Mouse (Mus musculus): ENCODE measurements around the gene Prdx5. TPM values are rescaled to one million over a fixed set of nuclear protein-coding genes. Genes with fewer than 3 reads are reported as not detected.

Prdx5 gene
- polyA plus RNA-seq (2014; fragmentation: Illumina TruSeq; extraction: RNeasy Lipid Tissue Mini Kit (QIAGEN cat#74804); ENCODE audit: low read depth, low replicate concordance) = 608 TPM

DNA sequence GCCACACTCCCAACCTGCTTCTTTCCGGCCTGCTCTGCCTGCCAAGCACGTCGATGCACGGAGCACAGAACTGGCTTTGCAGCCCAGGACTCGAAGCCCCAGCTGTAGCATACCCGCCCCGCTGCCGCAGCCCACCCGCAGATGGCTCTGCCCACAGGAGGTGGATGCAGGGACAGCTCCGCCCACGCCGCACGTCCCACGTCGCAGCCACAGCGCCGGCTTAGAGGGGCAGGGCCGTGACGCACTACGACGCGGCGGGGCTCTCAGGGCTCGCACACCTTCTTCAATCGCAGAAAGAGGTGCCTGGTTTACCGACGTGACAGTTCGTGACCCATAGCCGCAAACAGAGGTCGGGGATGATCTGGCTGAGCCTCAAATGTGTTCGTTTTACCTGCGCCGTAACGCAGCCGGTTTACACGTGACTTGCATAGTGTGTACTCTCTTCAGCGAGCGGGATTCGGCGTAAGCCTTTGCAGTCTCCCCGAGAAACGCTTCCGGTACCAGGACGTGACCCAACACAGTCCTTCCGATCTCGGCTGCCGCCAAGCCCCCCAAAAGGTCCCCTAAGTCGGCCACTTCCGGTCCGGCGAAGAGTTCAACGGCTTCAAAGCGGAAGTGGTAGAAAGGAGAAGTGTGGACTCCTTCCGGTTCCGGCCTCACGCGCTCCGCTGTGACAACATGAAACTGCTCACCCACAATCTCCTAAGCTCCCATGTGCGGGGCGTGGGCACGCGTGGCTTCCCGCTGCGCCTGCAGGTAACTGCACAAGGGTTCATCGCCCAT, at the start of gene Prdx5, which contains the start of gene Trmt112:
TSS of gene Prdx5 (minus strand) at position 600 of the 783 bp plus-strand sequence.
TSS of gene Trmt112 (plus strand) at position 192 of the 783 bp plus-strand sequence.

DNA sequence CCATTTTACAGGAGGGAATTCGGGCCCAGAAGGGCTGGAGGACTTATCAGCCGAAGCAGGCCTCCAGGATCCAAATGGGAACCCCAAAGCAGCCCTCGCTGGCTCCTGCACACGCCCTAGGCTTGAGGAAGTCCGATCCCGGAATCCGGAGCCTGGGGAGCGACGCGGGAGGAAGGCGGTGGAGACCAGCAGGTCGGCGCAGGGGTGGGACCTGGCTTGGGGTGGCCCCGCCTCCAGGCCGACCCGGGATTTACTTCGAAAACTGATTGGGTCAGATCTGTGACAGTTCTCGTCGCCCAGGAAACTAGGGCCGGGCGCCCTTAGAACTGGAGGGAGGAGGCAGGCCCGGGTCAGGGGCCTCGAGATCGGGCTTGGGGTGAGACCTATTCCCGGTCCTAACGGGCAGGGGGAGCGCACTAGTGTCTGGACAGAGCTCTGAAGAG, 32.4 kb upstream of the Prdx5 start, which contains the start of gene Gpr137:
TSS of gene Gpr137 (minus strand) at position 232 of the 443 bp plus-strand sequence.

DNA sequence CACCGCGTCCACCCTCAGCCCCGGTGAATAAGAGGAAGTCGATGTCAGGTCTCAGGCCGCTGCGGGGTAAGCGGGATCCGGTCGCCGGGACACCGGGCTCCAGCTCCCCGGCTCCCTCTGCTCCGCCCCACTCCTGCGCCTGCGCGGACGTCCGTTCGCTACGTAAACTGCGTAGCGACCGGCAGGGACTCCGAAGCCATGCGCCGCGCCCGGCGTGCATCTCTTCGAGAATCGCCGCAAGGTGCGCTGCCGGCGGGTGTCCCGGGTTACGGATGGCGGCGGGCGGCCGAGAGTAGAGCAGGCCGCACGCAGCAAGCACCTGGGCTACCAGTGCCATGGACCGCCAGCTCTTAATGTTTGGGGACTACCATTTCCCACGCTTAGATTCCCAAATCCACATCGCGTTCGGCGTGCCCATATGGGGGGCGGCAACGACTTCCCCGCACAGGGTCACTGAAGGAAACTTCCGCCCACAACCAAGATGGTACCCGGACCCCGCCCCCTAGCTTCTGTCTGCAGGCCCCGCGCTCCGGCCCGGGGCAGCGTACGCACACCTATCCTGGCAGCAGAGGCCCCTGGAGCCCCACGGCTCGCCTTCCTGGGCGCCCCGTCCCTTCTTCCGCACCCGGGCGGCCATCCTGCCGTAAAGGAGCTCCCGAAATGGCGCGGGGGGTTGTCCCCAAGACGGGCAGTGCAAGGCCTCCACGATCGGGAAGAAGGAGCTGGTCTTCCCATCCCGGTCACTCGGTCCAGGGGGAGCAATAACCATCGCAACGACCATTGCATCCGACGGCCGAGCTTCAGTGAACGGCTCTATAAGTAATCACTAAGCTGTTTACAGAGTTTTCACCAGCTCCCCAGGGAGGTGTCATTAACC, 31.7 kb upstream of the Prdx5 start, which contains the start of gene Bad:
TSS of gene Bad (plus strand) at position 490 of the 877 bp plus-strand sequence.

DNA sequence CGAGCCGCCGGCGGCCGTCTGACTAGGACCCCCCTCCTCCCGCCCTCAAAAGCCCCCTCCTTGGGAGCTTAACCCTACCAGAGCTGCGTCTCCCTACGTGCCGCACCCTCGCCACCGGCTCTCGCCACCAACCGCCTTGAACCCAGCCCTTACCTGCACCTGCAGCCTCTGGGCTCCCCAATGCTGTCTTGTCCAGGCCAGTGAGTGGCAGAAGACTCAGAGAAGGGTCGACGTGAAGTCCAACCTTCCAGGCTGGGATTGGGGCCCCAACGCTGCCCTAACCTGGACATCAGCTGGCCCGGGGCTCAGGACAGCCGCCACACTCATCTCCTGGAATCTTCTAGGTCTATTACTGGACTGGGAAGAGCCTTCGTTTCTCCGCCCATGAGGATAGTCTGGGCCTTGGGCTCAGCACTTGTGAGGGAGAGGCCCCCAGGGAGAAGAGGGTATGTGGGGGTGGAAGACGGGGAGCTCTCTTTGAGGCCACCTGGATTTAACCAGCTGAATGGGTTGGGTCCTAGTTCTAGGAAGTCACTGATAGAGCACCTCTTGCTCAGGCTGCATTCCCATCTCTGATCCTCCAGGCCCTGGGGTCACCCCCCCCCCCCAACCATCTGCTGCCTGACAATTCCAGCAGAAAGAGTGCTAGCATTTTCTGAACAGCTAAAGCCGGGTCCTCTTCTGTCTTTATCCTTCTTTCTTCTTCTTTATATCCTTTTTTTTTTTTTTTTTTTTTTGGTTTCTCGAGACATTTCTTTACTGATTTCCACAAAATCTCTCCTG, 24.5 kb upstream of the Prdx5 start, which contains the start of gene Kcnk4:
TSS of gene Kcnk4 (minus strand) at position 321 of the 783 bp plus-strand sequence.

DNA sequence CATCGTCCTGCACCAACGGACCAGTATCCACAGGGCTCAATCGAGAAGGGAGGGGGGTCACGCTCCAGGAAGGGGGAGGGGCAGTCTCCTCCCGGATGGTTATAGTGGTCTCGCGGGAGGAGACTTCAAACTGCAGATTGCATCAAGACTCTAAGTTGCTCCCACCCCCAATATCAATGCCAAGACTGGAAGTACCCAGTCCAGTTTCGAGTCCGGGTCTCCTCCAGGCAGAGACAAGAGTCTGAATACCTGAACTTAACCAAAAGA, 15.3 kb upstream of the Prdx5 start, which contains the start of gene Catsperz:
TSS of gene Catsperz (minus strand) at position 74 of the 267 bp plus-strand sequence.

DNA sequence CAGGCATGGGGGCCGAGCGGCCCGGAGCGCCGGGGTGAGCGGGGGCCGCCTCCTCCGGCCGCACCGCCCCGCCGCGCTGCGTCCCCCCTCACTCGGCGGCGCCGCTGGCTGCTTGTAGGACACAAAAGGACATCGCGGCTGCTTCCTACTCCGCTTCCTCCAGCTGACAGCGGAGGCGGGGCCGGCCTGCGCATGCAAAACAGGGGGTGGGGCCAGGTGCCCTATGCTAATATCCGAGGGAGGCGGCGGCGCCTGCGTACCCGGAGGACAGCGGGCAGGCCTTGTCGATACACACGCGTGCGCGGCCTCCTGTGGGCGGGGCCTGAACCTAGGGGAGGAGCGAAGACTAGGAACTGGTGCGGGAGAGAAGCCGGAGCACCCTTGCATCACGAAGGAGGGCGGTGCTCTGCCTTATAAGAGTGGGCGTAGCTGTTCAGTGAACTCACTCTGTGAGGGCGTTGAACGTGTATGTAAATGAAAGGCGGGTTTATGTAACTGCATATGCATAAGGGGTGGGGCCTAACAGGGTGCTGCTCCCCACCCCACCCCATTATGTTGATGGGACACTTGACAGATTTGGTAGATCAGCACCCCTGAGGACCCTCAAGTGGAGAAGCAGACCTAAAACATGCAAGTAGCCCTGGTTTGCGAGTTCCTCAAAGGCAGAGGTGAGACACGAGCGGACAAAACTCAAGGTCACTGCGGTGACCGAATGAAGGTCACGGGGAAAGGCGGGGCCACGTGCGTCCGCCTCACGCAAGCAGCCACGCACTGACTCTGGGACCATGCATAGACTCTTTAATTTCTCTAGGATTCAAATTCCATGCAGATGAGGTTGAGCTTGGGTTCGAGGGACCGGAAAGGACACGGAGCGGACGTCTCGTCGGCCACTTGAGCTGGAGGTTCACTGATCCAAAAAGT, 12.0 kb upstream of the Prdx5 start, which contains the start of gene Esrra:
TSS of gene Esrra (minus strand) at position 167 of the 921 bp plus-strand sequence.

GRCm38 (mm10) chr19:6858031-6858430, 51.9 kb downstream of the Prdx5 start, which contains the start of gene Ccdc88b:
Ccdc88b (minus strand) TSS chr19:6858211.

Other genes with a start within 250 kb of the Prdx5 start
- gene Rps6ka4, start 69.5 kb downstream of the Prdx5 start, polyA plus RNA-seq (2014; fragmentation: Illumina TruSeq; extraction: RNeasy Lipid Tissue Mini Kit (QIAGEN cat#74804); ENCODE audit: low read depth, low replicate concordance) = 11.3 TPM
- 1.0 TPM for gene Ccdc88b, start 51.9 kb downstream of the Prdx5 start, polyA plus RNA-seq (2014; fragmentation: Illumina TruSeq; extraction: RNeasy Lipid Tissue Mini Kit (QIAGEN cat#74804); ENCODE audit: low read depth, low replicate concordance)
- 42.4 TPM for gene Trmt112, start 408 bp downstream of the Prdx5 start, polyA plus RNA-seq (2014; fragmentation: Illumina TruSeq; extraction: RNeasy Lipid Tissue Mini Kit (QIAGEN cat#74804); ENCODE audit: low read depth, low replicate concordance)
- gene Esrra, start 11.7 kb upstream of the Prdx5 start, polyA plus RNA-seq (2014; fragmentation: Illumina TruSeq; extraction: RNeasy Lipid Tissue Mini Kit (QIAGEN cat#74804); ENCODE audit: low read depth, low replicate concordance) = 142 TPM
- gene Catsperz, start 15.3 kb upstream of the Prdx5 start, polyA plus RNA-seq (2014; fragmentation: Illumina TruSeq; extraction: RNeasy Lipid Tissue Mini Kit (QIAGEN cat#74804); ENCODE audit: low read depth, low replicate concordance) = not detected
- gene Kcnk4, start 24.4 kb upstream of the Prdx5 start, polyA plus RNA-seq (2014; fragmentation: Illumina TruSeq; extraction: RNeasy Lipid Tissue Mini Kit (QIAGEN cat#74804); ENCODE audit: low read depth, low replicate concordance) = not detected
- gene Bad, start 31.8 kb upstream of the Prdx5 start, polyA plus RNA-seq (2014; fragmentation: Illumina TruSeq; extraction: RNeasy Lipid Tissue Mini Kit (QIAGEN cat#74804); ENCODE audit: low read depth, low replicate concordance) = 33.9 TPM
- 30.3 TPM for gene Gpr137, start 32.4 kb upstream of the Prdx5 start, polyA plus RNA-seq (2014; fragmentation: Illumina TruSeq; extraction: RNeasy Lipid Tissue Mini Kit (QIAGEN cat#74804); ENCODE audit: low read depth, low replicate concordance)
- gene Ppp1r14b, start 64.9 kb upstream of the Prdx5 start, polyA plus RNA-seq (2014; fragmentation: Illumina TruSeq; extraction: RNeasy Lipid Tissue Mini Kit (QIAGEN cat#74804); ENCODE audit: low read depth, low replicate concordance) = 55.2 TPM
- 21.0 TPM for gene Plcb3, start 66.4 kb upstream of the Prdx5 start, polyA plus RNA-seq (2014; fragmentation: Illumina TruSeq; extraction: RNeasy Lipid Tissue Mini Kit (QIAGEN cat#74804); ENCODE audit: low read depth, low replicate concordance)
- 44.1 TPM for gene Fkbp2, start 70.4 kb upstream of the Prdx5 start, polyA plus RNA-seq (2014; fragmentation: Illumina TruSeq; extraction: RNeasy Lipid Tissue Mini Kit (QIAGEN cat#74804); ENCODE audit: low read depth, low replicate concordance)
- 291 TPM for gene Vegfb, start 77.5 kb upstream of the Prdx5 start, polyA plus RNA-seq (2014; fragmentation: Illumina TruSeq; extraction: RNeasy Lipid Tissue Mini Kit (QIAGEN cat#74804); ENCODE audit: low read depth, low replicate concordance)
- 61.0 TPM for gene Dnajc4, start 82.5 kb upstream of the Prdx5 start, polyA plus RNA-seq (2014; fragmentation: Illumina TruSeq; extraction: RNeasy Lipid Tissue Mini Kit (QIAGEN cat#74804); ENCODE audit: low read depth, low replicate concordance)
- 34.6 TPM for gene Nudt22, start 86.0 kb upstream of the Prdx5 start, polyA plus RNA-seq (2014; fragmentation: Illumina TruSeq; extraction: RNeasy Lipid Tissue Mini Kit (QIAGEN cat#74804); ENCODE audit: low read depth, low replicate concordance)
- gene Trpt1, start 86.0 kb upstream of the Prdx5 start, polyA plus RNA-seq (2014; fragmentation: Illumina TruSeq; extraction: RNeasy Lipid Tissue Mini Kit (QIAGEN cat#74804); ENCODE audit: low read depth, low replicate concordance) = 24.2 TPM
- 3.3 TPM for gene Fermt3, start 109.4 kb upstream of the Prdx5 start, polyA plus RNA-seq (2014; fragmentation: Illumina TruSeq; extraction: RNeasy Lipid Tissue Mini Kit (QIAGEN cat#74804); ENCODE audit: low read depth, low replicate concordance)
- gene Stip1, start 129.9 kb upstream of the Prdx5 start, polyA plus RNA-seq (2014; fragmentation: Illumina TruSeq; extraction: RNeasy Lipid Tissue Mini Kit (QIAGEN cat#74804); ENCODE audit: low read depth, low replicate concordance) = 110 TPM
- gene Macrod1, start 146.7 kb upstream of the Prdx5 start, polyA plus RNA-seq (2014; fragmentation: Illumina TruSeq; extraction: RNeasy Lipid Tissue Mini Kit (QIAGEN cat#74804); ENCODE audit: low read depth, low replicate concordance) = 234 TPM
- 0.89 TPM for gene Flrt1, start 195.6 kb upstream of the Prdx5 start, polyA plus RNA-seq (2014; fragmentation: Illumina TruSeq; extraction: RNeasy Lipid Tissue Mini Kit (QIAGEN cat#74804); ENCODE audit: low read depth, low replicate concordance)

Data from heart, adult 10 weeks (tissue).